Mouse (Mus musculus): ENCODE measurements at regions not wholly inside any gene's neighbourhood (a gene's known extent, or its start where the extent isn't known, plus 50 kb on each side); places are given as distances from the start of the nearest gene placed in this dataset.

GRCm38 (mm10) chr7:134436917-134437316 is 51.5 kb upstream of the D7Ertd443e start:
- Histone ChIP-seq H3K4me1 (ENCODE audit: control insufficient read depth, insufficient read depth, low read length) (no peaks in the 10 kb centered on the region), H3K27ac (ENCODE audit: insufficient read depth, low read depth, low read length) (no peak overlapping the region), H3K4me3 (ENCODE audit: insufficient read depth, low read depth, low read length) (no peak overlapping the region)
- WGBS, result 96% methylated on average over 3 of the region's 3 CpGs
- TF ChIP-seq CTCF (IDR thresholded peaks at IDR 0.05; ENCODE audit: insufficient read depth, low read depth, low read length), result no peak
- no peak for TF ChIP-seq POLR2A (IDR thresholded peaks at IDR 0.05; ENCODE audit: insufficient read depth, low read depth, low read length)

- Histone ChIP-seq H3K27ac (ENCODE audit: insufficient read depth, low read depth, low read length) (no peak overlapping the region), H3K4me3 (ENCODE audit: insufficient read depth, low read depth, low read length) (no peak overlapping the region), H3K4me1 (ENCODE audit: control insufficient read depth, insufficient read depth, low read length) (no peaks in the 10 kb centered on the region)
- no peak for TF ChIP-seq POLR2A (IDR thresholded peaks at IDR 0.05; ENCODE audit: insufficient read depth, low read depth, low read length)
- 86% methylated on average over 5 of the region's 5 CpGs for WGBS
Observed at GRCm38 (mm10) chr7:134439281-134439680, 53.8 kb upstream of the D7Ertd443e start.

- H3K4me1 ChIP-seq (ENCODE audit: control insufficient read depth, insufficient read depth, low read length), result no peaks in the 10 kb centered on the region
- TF ChIP-seq CTCF (IDR thresholded peaks at IDR 0.05; ENCODE audit: insufficient read depth, low read depth, low read length), result no peak
- no peak for TF ChIP-seq POLR2A (IDR thresholded peaks at IDR 0.05; ENCODE audit: insufficient read depth, low read depth, low read length)
- H3K4me3 ChIP-seq (ENCODE audit: insufficient read depth, low read depth, low read length), result no peak overlapping the region
- 81% methylated on average over 8 of the region's 8 CpGs for WGBS
- no peak overlapping the region for H3K27ac ChIP-seq (ENCODE audit: insufficient read depth, low read depth, low read length)
Observed at GRCm38 (mm10) chr7:134445008-134445806, 59.7 kb upstream of the D7Ertd443e start.

GRCm38 (mm10) chr7:134447648-134448202 is 62.3 kb upstream of the D7Ertd443e start:
- Histone ChIP-seq H3K27ac (ENCODE audit: insufficient read depth, low read depth, low read length) (no peak overlapping the region), H3K4me3 (ENCODE audit: insufficient read depth, low read depth, low read length) (no peak overlapping the region), H3K4me1 (ENCODE audit: control insufficient read depth, insufficient read depth, low read length) (no peaks in the 10 kb centered on the region)
- no peak for TF ChIP-seq CTCF (IDR thresholded peaks at IDR 0.05; ENCODE audit: insufficient read depth, low read depth, low read length)
- TF ChIP-seq POLR2A (IDR thresholded peaks at IDR 0.05; ENCODE audit: insufficient read depth, low read depth, low read length), result no peak

GRCm38 (mm10) chr7:134448831-134449230 is 63.4 kb upstream of the D7Ertd443e start:
- no peak for TF ChIP-seq CTCF (IDR thresholded peaks at IDR 0.05; ENCODE audit: insufficient read depth, low read depth, low read length)
- TF ChIP-seq POLR2A (IDR thresholded peaks at IDR 0.05; ENCODE audit: insufficient read depth, low read depth, low read length), result no peak
- H3K27ac ChIP-seq (ENCODE audit: insufficient read depth, low read depth, low read length), result no peak overlapping the region
- WGBS, result 73% methylated on average over 2 of the region's 2 CpGs
- no peaks in the 10 kb centered on the region for H3K4me1 ChIP-seq (ENCODE audit: control insufficient read depth, insufficient read depth, low read length)
- H3K4me3 ChIP-seq (ENCODE audit: insufficient read depth, low read depth, low read length), result no peak overlapping the region

GRCm38 (mm10) chr7:134462677-134463076 is 77.2 kb upstream of the D7Ertd443e start:
- WGBS, result 77% methylated on average over 3 of the region's 3 CpGs
- H3K27ac ChIP-seq (ENCODE audit: insufficient read depth, low read depth, low read length), result no peak overlapping the region
- TF ChIP-seq POLR2A (IDR thresholded peaks at IDR 0.05; ENCODE audit: insufficient read depth, low read depth, low read length), result no peak
- no peak for TF ChIP-seq CTCF (IDR thresholded peaks at IDR 0.05; ENCODE audit: insufficient read depth, low read depth, low read length)
- no peak overlapping the region for H3K4me3 ChIP-seq (ENCODE audit: insufficient read depth, low read depth, low read length)
- H3K4me1 ChIP-seq (ENCODE audit: control insufficient read depth, insufficient read depth, low read length), result no peaks in the 10 kb centered on the region

GRCm38 (mm10) chr7:134463380-134463779 is 77.9 kb upstream of the D7Ertd443e start:
- 94% methylated on average over 4 of the region's 4 CpGs for WGBS
- Histone ChIP-seq H3K4me1 (ENCODE audit: control insufficient read depth, insufficient read depth, low read length) (no peaks in the 10 kb centered on the region), H3K27ac (ENCODE audit: insufficient read depth, low read depth, low read length) (no peak overlapping the region), H3K4me3 (ENCODE audit: insufficient read depth, low read depth, low read length) (no peak overlapping the region)
- TF ChIP-seq CTCF (IDR thresholded peaks at IDR 0.05; ENCODE audit: insufficient read depth, low read depth, low read length) (no peak), POLR2A (IDR thresholded peaks at IDR 0.05; ENCODE audit: insufficient read depth, low read depth, low read length) (no peak)

GRCm38 (mm10) chr7:134467216-134467615 is 81.8 kb upstream of the D7Ertd443e start:
- no peak overlapping the region for H3K27ac ChIP-seq (ENCODE audit: insufficient read depth, low read depth, low read length)
- WGBS, result 90% methylated on average over 3 of the region's 3 CpGs
- no peaks in the 10 kb centered on the region for H3K4me1 ChIP-seq (ENCODE audit: control insufficient read depth, insufficient read depth, low read length)
- H3K4me3 ChIP-seq (ENCODE audit: insufficient read depth, low read depth, low read length), result no peak overlapping the region
- TF ChIP-seq POLR2A (IDR thresholded peaks at IDR 0.05; ENCODE audit: insufficient read depth, low read depth, low read length) (no peak), CTCF (IDR thresholded peaks at IDR 0.05; ENCODE audit: insufficient read depth, low read depth, low read length) (no peak)

GRCm38 (mm10) chr7:134471286-134471685 is 85.8 kb upstream of the D7Ertd443e start:
- 36% methylated on average over 2 of the region's 2 CpGs for WGBS
- Histone ChIP-seq H3K27ac (ENCODE audit: insufficient read depth, low read depth, low read length) (no peak overlapping the region), H3K4me3 (ENCODE audit: insufficient read depth, low read depth, low read length) (no peak overlapping the region), H3K4me1 (ENCODE audit: control insufficient read depth, insufficient read depth, low read length) (no peaks in the 10 kb centered on the region)
- TF ChIP-seq CTCF (IDR thresholded peaks at IDR 0.05; ENCODE audit: insufficient read depth, low read depth, low read length), result no peak
